Mouse (Mus musculus): ENCODE results near the gene Tenm4. TPM values are rescaled to one million over a fixed set of nuclear protein-coding genes. Genes with fewer than 3 reads are reported as not detected.

The Tenm4 gene
- total and polyA plus RNA-seq, 3 experiments = 9.2 to 15.2 TPM; not detected in 1

DNA sequence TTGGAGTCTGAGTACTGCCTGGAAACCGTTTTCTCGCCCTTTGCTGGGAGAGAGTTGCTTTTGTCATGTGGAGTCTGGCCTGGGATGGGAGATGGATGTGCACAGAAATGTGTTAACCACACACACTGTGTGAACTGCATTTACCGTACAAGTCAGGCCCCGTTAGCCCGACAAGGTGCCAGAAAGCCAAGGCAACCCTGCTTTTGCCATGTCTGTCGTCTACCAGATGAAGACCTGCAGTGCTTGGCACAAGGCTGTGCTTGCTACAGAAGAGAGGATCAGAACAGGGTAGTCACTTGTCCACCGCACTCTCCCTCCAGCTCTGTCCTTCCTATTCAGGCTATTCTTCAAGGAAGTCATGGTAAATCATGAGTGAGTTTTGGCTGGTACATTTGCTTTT lies 492.3 kb downstream of the Tenm4 start:
- DNase-seq (ENCODE audit: low read depth, low spot score) = no peak
- Histone ChIP-seq H3K4me3 (ENCODE audit: control insufficient read depth in 1 of 2, insufficient read depth in 1 of 2, low read depth in 2 of 2, low read length in 2 of 2) (no peak overlapping the region), H3K9ac (ENCODE audit: control insufficient read depth, low read depth, low read length, poor library complexity, severe bottlenecking) (no peak overlapping the region), H3K27ac (ENCODE audit: control insufficient read depth, low read depth, low read length) (no peak overlapping the region), H3K36me3 (ENCODE audit: control insufficient read depth in 1 of 2, insufficient read depth in 2 of 2, low read length in 2 of 2) (no peaks in the 10 kb centered on the region), H3K4me1 (ENCODE audit: control insufficient read depth in 1 of 2, insufficient read depth in 2 of 2, low read length in 2 of 2) (no peaks in the 10 kb centered on the region), H3K79me2 (ENCODE audit: control insufficient read depth, insufficient read depth, low read length, poor library complexity) (no peaks in the 10 kb centered on the region), H3K9me3 (replicated peaks; ENCODE audit: insufficient read depth, low read length) (no peaks in the 10 kb centered on the region), H3K27me3 (ENCODE audit: control insufficient read depth in 1 of 2, insufficient read depth in 2 of 2, low read length in 2 of 2) (no peaks in the 10 kb centered on the region; a peak in 1 of 4 replicates)
- TF ChIP-seq ETS1 (IDR thresholded peaks at IDR 0.05; ENCODE audit: low read depth, low read length) (no peak), GABPA (IDR thresholded peaks at IDR 0.05; ENCODE audit: low read depth, low read length) (no peak), NRF1 (IDR thresholded peaks at IDR 0.05; ENCODE audit: insufficient read depth, low read depth, low read length, poor library complexity, severe bottlenecking) (no peak), CHD2 (IDR thresholded peaks at IDR 0.05; ENCODE audit: low read length) (no peak), BHLHE40 (IDR thresholded peaks at IDR 0.05; ENCODE audit: borderline replicate concordance, low read depth, low read length) (no peak), EP300 (IDR thresholded peaks at IDR 0.05; ENCODE audit: low read depth in 1 of 2, low read length in 2 of 2) (no peak), SMC3 (IDR thresholded peaks at IDR 0.05; ENCODE audit: low read depth, low read length) (no peak), E2F4 (IDR thresholded peaks at IDR 0.05; ENCODE audit: borderline replicate concordance, low read depth, low read length) (no peak), TBP (IDR thresholded peaks at IDR 0.05; ENCODE audit: low read depth, low read length) (no peak), MAZ (IDR thresholded peaks at IDR 0.05; ENCODE audit: low read depth, low read length) (no peak), NELFE (IDR thresholded peaks at IDR 0.05; ENCODE audit: low read depth, low read length) (no peak), HCFC1 (IDR thresholded peaks at IDR 0.05; ENCODE audit: low read depth, low read length) (no peak), MYC (IDR thresholded peaks at IDR 0.05; ENCODE audit: low read depth, low read length) (no peak), ZC3H11A (IDR thresholded peaks at IDR 0.05; ENCODE audit: low read depth, low read length) (no peak), KAT2A (conservative IDR thresholded peaks at IDR 0.05; ENCODE audit: low read depth, low read length) (no peak)

DNA sequence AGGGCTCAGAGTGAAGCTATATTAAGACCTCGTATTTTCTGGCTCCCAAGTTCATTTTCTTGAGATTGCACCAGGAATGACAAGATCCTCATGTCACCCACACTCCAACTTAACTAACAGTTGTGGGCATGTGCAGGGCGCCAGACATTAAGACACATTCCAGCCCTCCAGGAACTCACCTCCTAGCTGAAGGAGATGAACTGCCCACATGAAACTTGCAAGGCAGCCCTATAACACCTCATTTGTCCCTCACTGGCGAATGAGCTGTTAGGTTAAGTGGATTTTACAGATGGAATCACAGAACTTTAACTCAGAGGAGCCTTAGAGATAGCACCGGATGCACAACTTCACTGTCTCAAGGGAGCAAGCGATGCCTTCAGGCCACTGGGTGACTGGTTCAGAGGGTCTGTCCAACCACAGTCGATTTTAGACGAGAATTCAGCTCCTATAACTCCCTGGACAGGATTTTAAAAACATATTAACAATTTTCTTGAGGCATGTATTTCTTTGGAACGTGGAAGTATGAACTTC lies 495.4 kb downstream of the Tenm4 start:
- Histone ChIP-seq H3K36me3 (ENCODE audit: control insufficient read depth in 1 of 2, insufficient read depth in 2 of 2, low read length in 2 of 2) (no peaks in the 10 kb centered on the region), H3K27ac (ENCODE audit: control insufficient read depth, low read depth, low read length) (no peak overlapping the region), H3K27me3 (ENCODE audit: control insufficient read depth in 1 of 2, insufficient read depth in 2 of 2, low read length in 2 of 2) (no peaks in the 10 kb centered on the region; a peak in 1 of 4 replicates), H3K9me3 (replicated peaks; ENCODE audit: insufficient read depth, low read length) (no peaks in the 10 kb centered on the region), H3K4me3 (ENCODE audit: control insufficient read depth in 1 of 2, insufficient read depth in 1 of 2, low read depth in 2 of 2, low read length in 2 of 2) (no peak overlapping the region), H3K9ac (ENCODE audit: control insufficient read depth, low read depth, low read length, poor library complexity, severe bottlenecking) (no peak overlapping the region), H3K79me2 (ENCODE audit: control insufficient read depth, insufficient read depth, low read length, poor library complexity) (no peaks in the 10 kb centered on the region), H3K4me1 (ENCODE audit: control insufficient read depth in 1 of 2, insufficient read depth in 2 of 2, low read length in 2 of 2) (no peaks in the 10 kb centered on the region)
- TF ChIP-seq USF2 (IDR thresholded peaks at IDR 0.05; ENCODE audit: borderline replicate concordance in 1 of 2, insufficient read depth in 1 of 2, low read depth in 1 of 2, low read length in 2 of 2) (no peak), E2F4 (IDR thresholded peaks at IDR 0.05; ENCODE audit: borderline replicate concordance, low read depth, low read length) (no peak), CTCF (IDR thresholded peaks at IDR 0.05 in 2 of 3, conservative IDR thresholded peaks at IDR 0.05 in 1 of 3; ENCODE audit: control insufficient read depth in 1 of 3, insufficient read depth in 1 of 3, low read depth in 2 of 3, low read length in 3 of 3, poor library complexity in 1 of 3, severe bottlenecking in 1 of 3) (no peak), MYB (IDR thresholded peaks at IDR 0.05; ENCODE audit: low read depth, low read length) (no peak), ELF1 (IDR thresholded peaks at IDR 0.05; ENCODE audit: low read depth, low read length) (no peak), MEF2A (IDR thresholded peaks at IDR 0.05; ENCODE audit: extremely low read depth, insufficient replicate concordance, low read depth, low read length, poor library complexity, severe bottlenecking) (no peak)
- DNase-seq (ENCODE audit: low read depth, low spot score) = no peak
